Mouse (Mus musculus): ENCODE results near the gene Hoxc12.

Hoxc12 gene

DNA sequence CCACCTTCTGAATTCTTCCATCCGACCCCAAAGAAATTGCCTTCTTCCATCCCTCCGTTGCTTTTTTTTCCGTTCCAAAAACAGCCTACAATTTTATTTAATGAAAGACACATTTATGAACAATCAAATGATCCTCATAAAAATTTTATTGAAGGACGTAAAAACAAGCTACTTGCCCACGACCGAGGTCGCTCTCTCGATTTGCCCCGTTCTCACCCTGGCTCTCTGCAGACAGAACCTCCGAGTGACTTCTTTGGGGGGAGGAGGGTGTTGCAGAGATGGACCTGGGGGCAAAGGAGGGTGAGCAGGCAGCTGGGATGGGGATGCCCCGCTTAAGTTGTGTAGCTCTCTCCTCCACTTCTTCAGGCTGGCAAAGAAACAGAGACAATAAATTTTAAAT lies 43.8 kb downstream of the Hoxc12 start:
- in situ Hi-C loops (cut with MboI; ENCODE audit: low sequenced_read_pairs): loop anchor here (25.0 kb wide), 1 partner anchor 332 kb away; the partner anchor contains the start of gene Gpr84

DNA sequence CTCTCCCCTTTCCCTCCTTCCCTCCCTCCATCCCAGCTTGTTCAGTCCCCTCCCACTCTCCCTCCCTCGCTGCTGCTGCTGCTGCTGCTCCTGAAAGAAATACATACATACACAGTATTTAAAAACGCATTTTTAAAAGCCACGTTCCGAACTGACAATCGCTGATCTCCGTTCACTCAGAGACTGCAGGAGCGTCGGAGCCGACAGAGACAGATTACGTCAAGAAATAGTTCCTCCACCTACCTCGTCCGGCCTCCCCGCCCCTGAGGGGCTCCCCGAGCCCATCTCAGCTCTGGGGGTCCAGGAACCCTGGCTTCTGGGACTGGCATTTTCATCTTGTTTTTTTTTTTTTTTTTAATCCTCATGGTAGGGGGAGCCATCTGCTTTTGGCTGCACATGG lies 44.4 kb downstream of the Hoxc12 start:
- in situ Hi-C loops (cut with MboI; ENCODE audit: low sequenced_read_pairs): loop anchor here (25.0 kb wide), 1 partner anchor 331 kb away; the partner anchor contains the start of gene Gpr84

DNA sequence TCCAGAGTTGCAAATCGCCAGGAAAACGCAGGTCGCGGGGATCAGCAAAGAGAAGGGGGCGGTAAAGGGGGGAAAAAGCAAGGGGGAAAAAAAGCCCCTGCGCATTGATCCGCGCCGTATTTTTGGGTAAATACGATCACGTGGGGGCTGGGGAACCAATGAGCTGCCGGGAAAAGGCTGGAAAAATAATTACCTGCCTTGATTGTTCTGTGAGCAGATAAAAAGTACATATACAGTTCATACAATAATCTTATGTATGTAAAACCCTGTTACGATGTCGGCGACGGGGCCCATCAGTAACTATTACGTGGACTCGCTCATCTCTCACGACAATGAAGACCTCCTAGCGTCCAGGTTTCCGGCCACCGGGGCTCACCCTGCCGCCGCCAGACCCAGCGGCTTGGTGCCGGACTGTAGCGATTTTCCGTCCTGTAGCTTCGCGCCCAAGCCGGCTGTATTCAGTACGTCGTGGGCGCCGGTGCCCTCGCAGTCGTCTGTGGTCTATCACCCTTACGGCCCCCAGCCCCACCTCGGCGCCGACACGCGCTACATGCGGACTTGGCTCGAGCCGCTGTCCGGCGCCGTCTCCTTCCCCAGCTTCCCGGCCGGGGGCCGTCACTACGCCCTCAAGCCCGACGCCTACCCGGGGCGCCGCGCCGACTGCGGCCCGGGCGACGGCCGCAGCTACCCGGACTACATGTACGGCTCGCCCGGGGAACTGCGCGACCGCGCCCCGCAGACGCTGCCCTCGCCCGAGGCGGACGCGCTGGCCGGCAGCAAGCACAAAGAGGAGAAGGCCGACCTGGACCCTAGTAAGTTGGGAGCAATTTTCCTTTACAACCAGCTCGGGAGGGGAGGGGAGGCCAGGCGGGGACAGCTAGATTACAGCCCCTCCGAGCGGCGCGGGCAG lies 45.1 kb downstream of the Hoxc12 start:
- in situ Hi-C loops (cut with MboI; ENCODE audit: low sequenced_read_pairs): loop anchor here (25.0 kb wide), 1 partner anchor 331 kb away; the partner anchor contains the start of gene Gpr84

DNA sequence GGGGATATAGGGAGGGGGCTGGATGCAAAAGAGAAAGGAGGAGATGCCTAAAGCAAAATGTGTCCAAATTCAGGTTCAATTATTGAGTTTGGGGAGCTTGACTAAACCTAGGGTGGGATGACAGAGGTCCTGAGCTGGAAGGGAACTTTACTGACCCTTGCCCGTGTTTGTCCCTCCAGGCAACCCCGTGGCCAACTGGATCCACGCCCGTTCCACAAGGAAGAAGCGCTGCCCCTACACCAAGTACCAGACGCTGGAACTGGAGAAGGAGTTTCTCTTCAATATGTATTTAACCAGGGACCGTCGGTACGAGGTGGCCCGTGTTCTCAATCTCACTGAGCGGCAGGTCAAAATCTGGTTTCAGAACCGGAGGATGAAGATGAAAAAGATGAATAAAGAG lies 47.2 kb downstream of the Hoxc12 start:
- in situ Hi-C loops (cut with MboI; ENCODE audit: low sequenced_read_pairs): loop anchor here (25.0 kb wide), 1 partner anchor 329 kb away; the partner anchor contains the start of gene Gpr84

DNA sequence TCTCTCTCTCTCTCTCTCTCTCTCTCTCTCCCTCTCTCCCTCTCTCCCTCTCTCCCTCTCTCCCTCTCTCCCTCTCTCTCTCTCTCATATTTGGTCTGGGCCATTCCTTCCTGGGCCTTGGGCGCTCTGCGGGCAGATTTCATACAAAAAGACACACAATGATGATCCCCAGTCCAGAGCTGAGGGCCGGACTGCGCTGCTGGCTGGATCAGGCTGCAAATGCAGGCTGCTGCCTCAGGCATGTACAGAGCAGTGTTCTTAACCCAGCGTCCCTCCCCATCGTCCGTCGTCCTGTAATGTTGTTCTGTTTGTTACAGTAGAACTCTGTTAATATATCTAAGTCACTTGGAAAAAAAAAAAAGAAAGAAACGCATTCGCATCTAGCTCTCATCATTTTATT lies 48.0 kb downstream of the Hoxc12 start:
- in situ Hi-C loops (cut with MboI; ENCODE audit: low sequenced_read_pairs): loop anchor here (25.0 kb wide), 1 partner anchor 328 kb away; the partner anchor contains the start of gene Gpr84

DNA sequence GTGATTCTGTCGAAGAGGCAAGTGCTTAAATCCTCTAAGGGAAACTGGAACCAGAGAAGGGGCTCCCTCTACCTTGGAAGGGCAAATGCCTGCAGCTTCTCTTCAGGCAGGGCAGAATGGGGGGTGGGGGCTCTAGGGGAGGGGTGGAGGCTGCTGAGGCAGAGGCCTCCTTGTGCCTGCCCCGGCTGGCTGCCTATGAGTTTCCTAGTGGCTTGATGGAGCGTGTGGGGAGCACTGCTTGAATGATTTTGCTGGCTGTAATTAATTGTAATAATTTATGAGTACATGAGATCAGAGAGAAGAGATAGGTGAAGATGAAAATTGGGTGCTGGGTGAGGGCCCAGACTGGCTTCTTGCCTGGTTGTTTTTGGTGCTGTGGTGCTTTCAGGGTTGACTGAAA lies 48.4 kb downstream of the Hoxc12 start:
- in situ Hi-C loops (cut with MboI; ENCODE audit: low sequenced_read_pairs): loop anchor here (5.0 to 25.0 kb wide), 2 partner anchors 187 to 327 kb away; partner anchors contain the start of gene Gpr84

DNA sequence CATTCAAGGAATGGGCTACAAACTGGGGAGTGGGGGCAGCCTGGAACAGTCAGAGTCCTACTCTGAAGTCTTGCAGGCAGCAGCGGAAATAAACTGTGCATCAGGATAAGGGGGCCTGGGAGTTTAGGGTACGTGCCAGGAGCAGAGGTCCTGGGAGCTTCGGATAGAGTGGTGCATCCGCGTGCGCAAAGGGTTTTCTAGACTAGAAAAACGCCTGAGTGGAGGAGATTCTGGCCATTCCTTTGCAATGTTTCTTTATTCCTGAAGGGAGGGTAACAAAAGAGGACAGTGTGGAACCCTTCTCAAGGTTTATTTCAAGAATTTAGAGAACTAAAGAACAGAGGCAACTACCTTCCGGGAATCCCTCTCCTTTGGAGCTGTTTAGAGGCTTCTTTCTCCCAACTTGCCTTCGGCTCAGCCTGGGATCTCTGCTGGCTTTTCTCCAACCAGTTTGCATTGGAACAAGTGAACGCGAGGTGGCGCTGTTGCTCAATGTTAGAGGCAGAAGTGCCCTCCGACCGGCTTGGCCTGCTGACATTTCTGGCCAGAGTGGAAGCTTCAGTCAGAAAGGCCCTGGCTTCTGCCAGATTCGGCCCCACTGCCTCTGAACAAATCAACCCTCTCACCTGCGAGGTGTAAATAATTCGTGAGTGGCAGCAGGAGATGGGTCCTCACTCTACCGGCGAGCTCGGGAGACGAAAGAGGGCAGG lies 50.7 kb downstream of the Hoxc12 start:
- in situ Hi-C loops (cut with MboI; ENCODE audit: low sequenced_read_pairs): loop anchor here (5.0 to 25.0 kb wide), 2 partner anchors 185 to 325 kb away; partner anchors contain the start of gene Gpr84

DNA sequence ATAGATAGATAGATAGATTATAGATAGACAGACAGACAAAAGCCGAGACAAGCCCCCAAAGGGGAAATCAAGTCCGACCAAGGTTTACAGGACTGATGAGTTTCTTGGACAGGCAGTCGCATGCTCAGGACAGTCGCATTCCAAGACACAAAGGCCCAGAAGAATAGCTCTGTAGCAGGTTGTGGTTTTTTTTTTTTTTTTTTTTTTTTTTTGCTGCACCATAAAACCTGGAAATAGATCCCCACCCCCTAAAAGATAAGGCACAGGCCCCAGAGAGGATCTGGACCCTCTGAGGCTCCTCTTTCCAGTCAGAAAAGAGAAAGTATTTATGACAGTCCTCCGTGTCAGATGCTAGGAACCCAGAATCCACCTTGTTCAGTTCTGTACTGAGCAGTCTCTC lies 51.5 kb downstream of the Hoxc12 start:
- in situ Hi-C loops (cut with MboI; ENCODE audit: low sequenced_read_pairs): loop anchor here (5.0 to 25.0 kb wide), 2 partner anchors 184 to 324 kb away; partner anchors contain the start of gene Gpr84

All from CH12F3 (cell line).